Mouse (Mus musculus) embryonic facial prominence, embryonic 11.5 days (tissue): ENCODE results near the gene Pet100. TPM values are rescaled to one million over a fixed set of nuclear protein-coding genes. Genes with fewer than 3 reads are reported as not detected.

ENCODE experiments used
- ATAC-seq: fragments of 200-750 bp; cut with Nextera tagmentation; replicated peaks from 2 replicates; pipeline ENCODE4 v1.8.0; 2017; ENCODE audit warnings: low read depth; ENCODE audit not compliant: insufficient number of reproducible peaks, low FRiP score, low TSS enrichment
- DNase-seq: peaks from one replicate; pipeline ENCODE4 v3.0.0-alpha.2; 2015; ENCODE audit warnings: low spot score
- H3K27ac ChIP-seq: fragments of 300-500 bp; sonication (generic); replicated peaks from 2 replicates; pipeline ENCODE4 v1.5.1; 2014; ENCODE audit warnings: mild to moderate bottlenecking, low read depth, low read length, control low read depth
- H3K27me3 ChIP-seq: fragments of 300-500 bp; sonication (generic); 2 replicates; pipeline ENCODE4 v1.6.1; 2014; ENCODE audit warnings: mild to moderate bottlenecking, low read length, moderate library complexity, mixed read lengths; ENCODE audit not compliant: control insufficient read depth, insufficient read depth
- H3K36me3 ChIP-seq: fragments of 300-500 bp; sonication (generic); replicated peaks from 2 replicates; pipeline ENCODE4 v1.6.1; 2014; ENCODE audit warnings: low read depth, mild to moderate bottlenecking, low read length, moderate library complexity, mixed read lengths; ENCODE audit not compliant: control insufficient read depth, insufficient read depth
- H3K4me1 ChIP-seq: fragments of 300-500 bp; sonication (generic); 2 replicates; pipeline ENCODE4 v1.6.1; 2014; ENCODE audit warnings: low read length, mixed read lengths; ENCODE audit not compliant: control insufficient read depth, insufficient read depth
- H3K4me2 ChIP-seq: fragments of 300-500 bp; sonication (generic); 2 replicates; pipeline ENCODE4 v1.6.1; 2014; ENCODE audit warnings: low read depth, mild to moderate bottlenecking, control low read depth, low read length, moderate library complexity
- H3K4me3 ChIP-seq: fragments of 300-500 bp; sonication (generic); 2 replicates; pipeline ENCODE4 v1.5.1; 2014; ENCODE audit warnings: low read depth, low read length, control low read depth
- H3K9ac ChIP-seq: fragments of 300-500 bp; sonication (generic); replicated peaks from 2 replicates; pipeline ENCODE4 v1.6.1; 2014; ENCODE audit warnings: mild to moderate bottlenecking, control low read depth, low read length
- H3K9me3 ChIP-seq: fragments of 300-500 bp; sonication (generic); replicated peaks from 2 replicates; pipeline ENCODE4 v1.6.1; 2016; ENCODE audit warnings: mild to moderate bottlenecking, low read length, inconsistent platforms, mixed read lengths; ENCODE audit not compliant: control insufficient read depth
- WGBS: fragments of 180-500 bp; shearing (Covaris S2); extraction: QIAGEN DNeasy Blood & Tissue Kit; methylation state at CpG from one replicate; pipeline ENCODE4 v1.1.7; 2014; 5-methylcytosine and 5-hydroxymethylcytosine counted together
- polyA plus RNA-seq: library from polyadenylated mRNA; unstranded; fragments of >200 nt; fragmentation: Nextera tagmentation; extraction: Ambion mirVana; gene quantifications from 2 replicates; pipeline ENCODE4 v1.2.1, GENCODE M21; 2014

Pet100 gene
- polyA plus RNA-seq, 1 experiment from 2014 or later = 73.5 TPM

GRCm38 (mm10) chr8:3671980-3672491 lies 50.7 kb downstream of the Pet100 start, which contains the start of gene Fcor:
Gene Fcor, minus strand, starts transcription at chr8:3672362.
- Histone ChIP-seq H3K4me1 (no peaks in the 10 kb centered on the region), H3K36me3 (no peaks in the 10 kb centered on the region), H3K9ac (peak within 1 kb of the TSS; percentile 70), H3K27ac (peak within 1 kb of the TSS; percentile 48; the same call in 1 of the 2 replicates), H3K9me3 (no peaks in the 10 kb centered on the region), H3K4me3 (peak within 1 kb of the TSS; percentile 48), H3K27me3 (no peaks in the 10 kb centered on the region), H3K4me2 (peak within 1 kb of the TSS; percentile 62)
- WGBS = under 1% methylated on average over 23 of the region's 23 CpGs
- DNase-seq = peak; percentile 86
- peak; percentile 87 for ATAC-seq

- H3K9me3 ChIP-seq = no peaks in the 10 kb centered on the region
- H3K27me3 ChIP-seq = no peaks in the 10 kb centered on the region
- no peaks in the 10 kb centered on the region for H3K4me1 ChIP-seq
- no peak overlapping the region for H3K9ac ChIP-seq
- ATAC-seq = no peak
- no peak overlapping the region for H3K4me3 ChIP-seq
- H3K36me3 ChIP-seq = peaks cover 7% of the 10 kb centered on the region; the same call in 1 of the 2 replicates
- DNase-seq = no peak
- H3K27ac ChIP-seq = no peak overlapping the region
- H3K4me2 ChIP-seq = no peak overlapping the region
- 52% methylated on average over 3 of the region's 3 CpGs for WGBS
Observed at GRCm38 (mm10) chr8:3674671-3675070, 53.3 kb downstream of the Pet100 start.

Other genes starting within 250 kb of the Pet100 start
- 7.2 and 8.8 TPM in 2 replicates for gene Arhgef18, start 228.5 kb upstream of the Pet100 start, polyA plus RNA-seq
- gene Pex11g, start 153.9 kb upstream of the Pet100 start, polyA plus RNA-seq = 2.1 TPM in 2 replicates
- 0.14 TPM in 1 of 2 replicates, not detected in the other for gene Tex45, start 150.7 kb upstream of the Pet100 start, polyA plus RNA-seq
- gene Zfp358, start 128.4 kb upstream of the Pet100 start, polyA plus RNA-seq = 29.0 and 29.9 TPM in 2 replicates
- 43.1 and 43.6 TPM in 2 replicates for gene Mcoln1, start 121.1 kb upstream of the Pet100 start, polyA plus RNA-seq
- gene Pnpla6, start 106.2 kb upstream of the Pet100 start, polyA plus RNA-seq = 13.6 and 17.5 TPM in 2 replicates
- gene C330021F23Rik, start 53.6 kb upstream of the Pet100 start, polyA plus RNA-seq = 2.5 and 5.4 TPM in 2 replicates
- gene Camsap3, start 34.3 kb upstream of the Pet100 start, polyA plus RNA-seq = 5.1 and 8.9 TPM in 2 replicates
- 61.4 and 61.6 TPM in 2 replicates for gene Xab2, start 232 bp upstream of the Pet100 start, polyA plus RNA-seq
- gene Pcp2, start 4.0 kb downstream of the Pet100 start, polyA plus RNA-seq = 1.5 and 2.2 TPM in 2 replicates
- 24.9 and 26.5 TPM in 2 replicates for gene Stxbp2, start 9.4 kb downstream of the Pet100 start, polyA plus RNA-seq
- 0.42 TPM in 1 of 2 replicates, not detected in the other for gene Retn, start 34.2 kb downstream of the Pet100 start, polyA plus RNA-seq
- 0.28 TPM in 1 of 2 replicates, not detected in the other for gene Mcemp1, start 44.2 kb downstream of the Pet100 start, polyA plus RNA-seq
- 7.8 and 10.8 TPM in 2 replicates for gene Fcor, start 50.8 kb downstream of the Pet100 start, polyA plus RNA-seq
- 36.8 and 38.6 TPM in 2 replicates for gene Trappc5, start 54.8 kb downstream of the Pet100 start, polyA plus RNA-seq
- gene Fcer2a, start 72.6 kb downstream of the Pet100 start, polyA plus RNA-seq = 0.25 and 0.36 TPM in 2 replicates
- gene Clec4g, start 99.1 kb downstream of the Pet100 start, polyA plus RNA-seq = 0.28 TPM in 2 replicates
- gene Cd209a, start 127.4 kb downstream of the Pet100 start, polyA plus RNA-seq = not detected in 2 replicates
- gene Cd209e, start 232.8 kb downstream of the Pet100 start, polyA plus RNA-seq = not detected in 2 replicates